Mouse (Mus musculus) bone marrow, adult 2 months (tissue): Measurements from ENCODE around the gene Npas3.

ENCODE experiments used
- CTCF ChIP-seq: fragments of 200-500 bp; IDR thresholded peaks from 2 replicates; pipeline ENCODE4 v1.5.1; 2011; ENCODE audit warnings: low read length, control low read depth; ENCODE audit not compliant: control insufficient read depth, insufficient read depth
- POLR2A ChIP-seq: fragments of 200-500 bp; IDR thresholded peaks from 2 replicates; pipeline ENCODE4 v1.6.1; 2011; ENCODE audit warnings: low read depth, mild to moderate bottlenecking, control low read depth, low read length, borderline replicate concordance; ENCODE audit not compliant: control insufficient read depth

DNA sequence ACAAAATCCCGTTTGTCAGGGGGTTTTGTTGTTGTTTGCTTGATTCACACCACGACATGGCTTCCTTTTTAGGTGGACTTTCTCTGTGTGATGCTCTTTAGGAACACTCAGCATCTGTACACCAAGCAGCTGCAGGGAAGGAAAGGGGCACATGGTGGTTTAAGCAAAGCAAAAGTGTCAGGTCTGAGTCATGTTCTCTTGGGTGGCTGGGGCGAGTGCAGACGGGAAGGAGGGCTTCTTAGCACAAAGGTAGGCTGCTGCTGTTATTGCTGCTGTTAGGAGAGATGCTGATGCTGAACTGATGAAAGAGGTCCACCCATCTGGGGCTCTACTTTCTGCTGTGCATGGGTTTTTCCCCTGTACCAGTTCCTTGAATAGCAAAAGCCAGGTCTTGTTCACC is 21.1 kb upstream of the Npas3 start:
- TF ChIP-seq POLR2A (no peak), CTCF (no peak)
